Mouse (Mus musculus) c-Kit-positive CD71-negative TER-119-negative erythroid progenitor cells, embryonic 14.5 days (primary cell): ENCODE measurements around the gene Usp2.

Source experiments
- DNase-seq: peaks from one replicate; pipeline ENCODE4 v3.0.0-alpha.2; 2013; ENCODE audit warnings: low read depth

The Usp2 gene

DNA sequence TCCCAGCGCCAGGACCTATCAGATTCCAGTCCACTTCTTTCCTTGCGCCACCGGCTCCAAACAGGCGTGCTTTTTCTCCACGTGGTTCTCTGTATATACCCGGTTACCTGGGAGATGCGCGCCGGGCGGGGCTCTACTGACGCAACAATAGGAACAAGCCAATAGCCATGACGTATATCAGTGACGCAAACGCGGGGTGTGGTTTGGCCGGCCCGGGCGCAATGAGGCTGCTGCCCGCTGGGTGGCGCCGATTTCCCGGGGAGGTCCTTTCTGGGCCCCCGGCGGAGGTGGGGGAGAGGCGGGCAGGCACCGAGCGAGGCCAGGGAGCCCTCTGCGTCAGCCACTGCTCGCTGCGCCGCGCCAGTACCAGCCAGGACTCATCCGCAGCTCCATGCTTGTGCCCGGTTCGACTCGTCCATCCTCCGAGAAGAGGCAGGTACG is at the start of gene Usp2:
Gene Usp2, plus strand, starts transcription at position 237 of the 441 bp plus-strand sequence.
- peak; percentile 97 for DNase-seq

DNA sequence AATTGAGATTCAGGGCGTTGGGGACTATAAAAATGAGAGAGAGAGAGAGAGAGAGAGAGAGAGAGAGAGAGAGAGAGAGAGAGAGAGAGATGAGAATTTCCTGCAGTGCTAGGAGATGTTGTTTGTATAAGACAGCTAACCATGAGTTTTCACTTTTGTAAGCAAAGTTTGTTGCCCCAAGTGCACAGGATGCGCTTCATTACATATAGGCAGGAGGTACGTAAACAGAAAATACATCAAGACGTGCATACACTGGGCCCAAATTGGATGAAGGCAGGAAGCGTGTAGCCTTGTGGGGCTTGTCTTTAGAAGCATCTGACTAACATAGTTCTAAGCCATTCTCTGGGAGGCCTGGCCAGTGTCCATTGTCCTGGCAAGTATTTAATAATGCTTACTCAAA is 49.0 kb upstream of the Usp2 start:
- DNase-seq: no peak

DNA sequence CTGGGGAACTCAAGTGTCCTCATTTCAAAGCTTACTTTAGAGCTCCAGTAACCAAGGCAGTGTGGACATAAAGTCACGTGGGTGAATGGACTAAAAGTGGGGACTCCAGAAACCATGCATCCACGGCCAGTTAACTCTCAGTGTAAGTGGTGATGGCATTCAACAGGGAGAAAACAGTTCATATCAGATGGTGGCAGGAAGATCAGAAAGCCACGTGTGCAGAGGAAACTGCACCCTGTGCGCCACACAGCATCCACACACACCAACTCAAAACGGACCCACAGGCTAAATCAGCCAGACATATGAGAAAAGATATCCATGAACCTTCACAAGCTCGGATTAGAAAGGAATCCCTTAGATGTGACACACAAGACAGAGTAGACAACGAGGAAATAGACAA is 46.8 kb upstream of the Usp2 start:
- no peak for DNase-seq

DNA sequence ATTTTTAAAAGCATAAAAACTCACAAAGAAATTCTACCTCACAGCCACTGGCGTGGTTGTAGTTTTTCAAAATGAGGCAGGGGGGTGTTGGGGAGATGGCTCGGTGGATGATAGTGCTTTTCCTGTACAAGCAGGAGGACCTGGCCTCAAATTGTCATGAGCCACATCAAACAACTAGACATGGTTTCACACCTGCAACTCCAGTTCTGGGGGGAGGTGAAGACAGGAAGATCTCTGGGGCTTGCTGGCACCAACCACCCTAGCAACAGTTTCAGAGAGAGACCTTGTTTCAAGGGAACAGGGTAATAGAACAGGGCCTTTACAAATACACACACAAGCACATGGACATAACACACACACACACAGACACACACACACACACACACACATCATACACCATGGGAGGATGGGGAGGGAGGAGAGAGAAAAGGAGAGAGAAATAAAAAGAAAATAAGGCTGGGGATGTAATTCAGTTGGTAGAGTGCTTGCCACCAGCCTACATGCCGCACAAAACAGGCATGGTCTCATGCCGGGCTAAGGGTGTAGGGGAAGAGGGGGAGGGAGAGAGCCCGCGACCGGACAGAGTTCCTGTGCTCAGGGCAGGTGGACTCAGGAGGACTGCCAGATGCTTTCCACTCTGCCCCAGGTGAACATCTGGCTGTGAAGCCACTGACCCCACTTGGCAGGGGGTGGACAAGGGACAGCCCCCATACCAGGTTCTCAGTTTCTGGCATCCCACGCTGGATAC is 44.5 kb upstream of the Usp2 start:
- no peak for DNase-seq

DNA sequence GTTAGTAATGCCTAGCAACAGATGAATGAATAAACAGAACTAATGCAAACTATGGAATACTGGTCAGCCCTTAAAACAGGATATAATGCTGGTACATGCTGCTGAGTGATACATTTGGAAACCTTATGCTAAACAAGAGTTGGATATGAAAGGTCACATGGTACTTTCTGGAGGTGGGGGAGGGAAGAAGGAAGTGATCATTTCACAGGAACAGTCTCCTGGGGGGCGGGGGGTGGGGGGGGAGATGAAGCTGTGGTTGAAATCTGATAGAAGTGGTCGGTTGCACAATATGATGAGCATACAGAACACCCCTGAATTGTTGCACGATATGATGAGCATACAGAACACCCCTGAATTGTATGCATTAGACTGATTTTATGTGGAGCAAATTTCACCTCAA is 42.7 kb upstream of the Usp2 start:
- no peak for DNase-seq

DNA sequence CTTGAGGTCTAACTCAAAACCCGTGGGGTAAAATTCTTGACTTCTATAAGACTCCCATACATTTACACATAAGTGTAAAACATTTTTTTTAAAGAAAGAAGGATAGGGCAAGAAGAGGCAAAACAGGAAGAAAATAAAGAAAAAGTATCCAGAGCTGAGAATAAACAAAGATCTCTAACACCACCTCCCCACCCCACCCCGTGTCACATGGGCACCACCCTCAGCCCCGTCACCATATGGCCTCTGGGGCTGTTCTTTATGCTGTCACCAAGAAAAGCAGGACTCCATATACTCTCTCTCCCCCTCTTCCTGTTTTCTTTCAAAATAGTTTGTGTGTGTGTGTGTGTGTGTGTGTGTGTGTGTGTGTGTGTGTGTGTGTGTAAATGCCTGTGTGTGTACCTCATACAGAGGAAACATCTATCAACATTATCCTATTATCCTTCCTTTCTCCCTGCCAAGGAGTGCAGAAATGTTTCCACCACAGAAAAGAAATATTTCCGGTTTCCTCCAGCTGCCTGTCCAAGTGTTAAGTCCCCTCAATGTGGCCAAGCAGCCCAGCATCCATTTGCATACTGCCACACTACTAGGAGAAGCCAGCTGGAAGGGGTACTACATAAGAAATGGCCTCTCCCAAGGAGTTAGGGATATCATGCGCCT is 37.1 kb upstream of the Usp2 start:
- DNase-seq: no peak

DNA sequence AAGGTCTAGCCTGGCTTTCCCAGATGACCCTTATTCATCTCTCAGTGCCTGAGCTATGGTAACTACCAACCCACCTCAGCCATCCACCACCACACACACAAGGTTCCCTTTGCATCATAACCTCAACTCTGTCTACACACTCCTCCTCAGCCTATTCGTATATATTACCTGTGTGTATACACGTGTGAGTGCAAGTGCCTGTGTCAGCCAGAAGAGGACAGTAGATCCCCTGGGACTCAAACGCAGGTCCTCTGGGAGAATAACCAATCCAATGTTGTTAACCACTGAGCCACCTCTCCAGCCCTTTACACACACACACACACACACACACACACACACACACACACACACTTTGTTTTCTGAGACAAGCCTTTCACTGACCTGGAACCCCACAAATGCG is 36.2 kb upstream of the Usp2 start:
- no peak for DNase-seq

DNA sequence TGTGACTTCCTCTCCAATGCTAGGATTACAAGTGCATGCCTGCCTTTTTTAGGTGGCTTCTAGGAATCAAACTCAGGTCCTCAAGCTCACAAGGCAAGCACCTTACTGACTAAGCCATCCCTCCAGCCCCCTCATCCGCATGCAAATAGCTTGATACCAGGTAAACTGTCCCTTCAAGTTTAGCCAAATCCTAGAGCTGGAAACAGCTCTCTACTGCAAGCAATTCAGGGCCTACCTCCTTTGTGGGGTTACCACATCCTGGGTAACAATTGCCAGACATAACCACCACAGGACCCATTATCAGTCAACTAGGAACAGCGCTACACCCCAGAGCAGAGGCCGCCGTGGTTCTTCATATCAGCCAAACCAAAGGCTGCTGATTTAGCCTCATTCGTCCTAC is 35.7 kb upstream of the Usp2 start:
- no peak for DNase-seq

DNA sequence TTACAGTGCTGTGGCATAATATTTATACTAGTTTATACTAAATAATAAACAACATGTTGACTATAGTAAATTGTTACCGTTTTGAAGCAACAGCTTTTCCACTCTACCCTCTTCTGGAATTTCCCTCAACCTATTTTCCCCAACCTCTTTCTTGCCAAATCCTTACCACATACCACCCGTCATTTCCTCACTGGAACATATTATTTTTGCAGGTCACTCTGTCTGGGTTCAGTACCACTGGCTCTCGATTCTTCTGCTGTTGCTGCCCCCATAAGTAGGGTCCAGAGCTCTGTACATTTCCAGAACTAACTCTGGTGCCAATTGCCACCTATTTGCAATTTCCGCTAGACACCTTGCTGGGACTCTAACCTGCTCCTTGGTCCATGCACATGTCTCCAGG is 34.9 kb upstream of the Usp2 start:
- no peak for DNase-seq

DNA sequence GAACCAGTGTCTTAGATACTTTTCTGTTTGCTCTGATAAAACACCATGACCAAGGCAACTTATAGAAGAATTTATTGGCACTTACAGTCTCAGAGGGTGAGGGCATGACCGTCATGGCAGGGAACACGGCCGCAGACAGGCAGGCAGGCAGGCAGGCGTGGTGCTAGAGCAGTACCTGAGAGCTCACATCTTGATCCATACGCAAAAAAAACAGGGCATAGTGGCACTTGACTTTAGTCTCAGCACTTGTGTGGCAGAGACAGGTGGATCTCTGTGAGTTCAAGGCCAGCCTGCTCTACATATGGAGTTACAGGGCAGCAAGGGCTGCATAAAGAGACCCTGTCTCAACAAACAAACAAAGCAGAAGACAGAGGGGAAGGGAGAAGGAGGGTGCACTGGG is 33.5 kb upstream of the Usp2 start:
- DNase-seq: no peak

DNA sequence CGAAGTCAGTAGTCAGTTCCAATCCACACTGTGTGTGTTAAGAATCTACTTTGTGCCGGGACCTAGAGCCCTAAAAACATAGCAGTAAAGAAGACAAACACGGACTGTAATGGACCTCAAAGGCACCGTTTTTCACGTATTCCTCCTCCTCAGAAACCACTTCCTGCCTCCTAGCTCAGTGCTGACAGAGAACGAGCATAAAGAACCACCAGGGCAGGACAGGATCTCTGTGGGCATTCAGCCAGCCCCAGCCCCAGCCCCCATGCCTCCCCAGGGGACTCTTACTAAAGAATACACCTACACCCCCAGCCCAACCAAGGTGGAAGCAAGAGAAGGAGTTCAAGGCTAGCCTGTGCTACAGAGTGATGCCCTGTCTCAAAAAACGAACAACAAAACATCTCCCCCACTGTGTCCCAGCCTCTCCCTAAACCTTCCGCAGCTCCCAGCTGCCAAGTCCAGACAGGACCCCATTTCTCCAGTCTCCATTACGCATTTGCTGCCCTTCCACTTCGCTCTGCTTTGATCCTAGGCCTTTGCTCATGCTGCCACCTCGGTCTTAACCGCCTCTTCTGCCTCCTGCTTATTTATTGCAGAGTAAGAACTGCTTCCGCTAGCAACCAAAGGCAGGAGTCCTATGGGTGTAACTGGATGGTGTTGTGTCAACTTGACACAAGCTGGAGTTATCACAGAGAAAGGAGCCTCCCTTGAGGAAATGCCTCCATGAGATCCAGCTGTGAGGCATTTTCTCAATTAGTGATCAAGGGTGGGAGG is 32.7 kb upstream of the Usp2 start:
- no peak for DNase-seq

DNA sequence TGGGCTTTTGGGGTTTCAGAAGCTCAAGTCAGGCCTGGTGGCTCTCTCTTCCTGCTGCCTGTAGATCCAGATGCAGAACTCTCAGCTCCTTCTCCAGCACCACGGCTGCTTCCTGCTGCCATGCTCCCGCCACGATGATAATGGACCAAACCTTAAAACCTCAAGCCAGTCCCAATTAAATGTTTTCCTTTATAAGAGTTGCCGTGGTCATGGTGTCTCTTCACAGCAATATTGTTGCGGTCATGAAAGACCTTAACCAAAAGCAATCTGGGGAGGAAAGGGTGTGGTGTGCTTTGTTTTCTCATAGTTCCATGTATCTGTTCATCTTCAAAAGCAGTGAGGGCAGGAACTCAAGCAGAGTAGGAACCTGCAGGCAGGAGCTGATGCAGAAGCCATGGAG is 29.7 kb upstream of the Usp2 start:
- no peak for DNase-seq

DNA sequence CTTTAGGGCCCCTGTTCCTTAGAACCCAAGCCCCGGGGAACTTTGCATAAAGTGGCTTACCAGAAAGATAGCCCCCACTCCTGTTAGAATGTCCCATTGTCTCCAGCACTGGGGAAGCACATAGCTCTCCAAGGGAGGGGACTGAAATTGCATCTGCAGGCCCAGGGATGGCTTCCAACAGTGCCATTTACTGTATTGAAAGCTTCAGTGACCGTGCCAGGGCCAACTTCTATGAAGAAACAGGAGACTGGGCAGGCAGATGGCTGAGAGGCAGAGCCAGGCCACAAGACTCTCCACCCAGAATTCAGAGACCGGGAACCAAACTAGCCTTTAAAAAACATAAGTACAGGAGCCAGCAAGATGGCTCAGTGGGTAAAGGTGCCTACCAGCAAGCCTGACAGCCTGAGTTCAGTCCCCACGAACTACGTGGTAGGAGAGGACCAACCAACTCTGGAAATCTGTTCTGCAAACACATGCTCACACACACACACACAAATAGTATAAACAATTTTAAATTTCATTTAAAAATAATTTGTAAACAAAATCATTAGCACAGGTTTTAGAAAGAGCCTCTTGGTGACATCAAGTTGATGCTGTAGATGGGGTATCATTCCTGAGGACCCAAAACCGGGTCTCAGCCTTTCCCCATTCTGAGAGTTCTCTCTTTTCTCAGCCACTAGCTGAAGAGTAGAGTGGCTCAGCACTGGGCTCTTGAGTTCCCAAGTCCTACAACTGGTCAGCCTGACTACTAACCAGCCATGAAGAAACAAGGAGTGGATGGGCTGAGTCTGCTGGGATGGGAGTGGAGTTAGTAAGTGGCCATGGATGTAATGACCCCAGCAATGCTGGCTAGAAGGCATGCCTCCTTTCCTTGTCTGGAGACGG is 25.1 kb upstream of the Usp2 start:
- no peak for DNase-seq

DNA sequence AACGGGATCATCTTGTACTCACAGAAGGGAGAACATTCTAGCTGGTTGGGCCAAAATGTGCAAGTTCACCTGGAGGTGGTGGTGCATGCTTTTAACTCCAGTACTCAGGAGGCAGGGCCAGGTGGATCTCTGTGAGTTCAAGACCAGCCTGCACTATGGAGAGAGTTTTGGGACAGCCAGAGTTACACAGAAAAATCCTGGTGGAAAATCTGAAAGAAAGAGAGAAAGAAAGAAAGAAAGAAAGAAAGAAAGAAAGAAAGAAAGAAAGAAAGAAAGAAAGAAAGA is 24.5 kb upstream of the Usp2 start:
- no peak for DNase-seq

DNA sequence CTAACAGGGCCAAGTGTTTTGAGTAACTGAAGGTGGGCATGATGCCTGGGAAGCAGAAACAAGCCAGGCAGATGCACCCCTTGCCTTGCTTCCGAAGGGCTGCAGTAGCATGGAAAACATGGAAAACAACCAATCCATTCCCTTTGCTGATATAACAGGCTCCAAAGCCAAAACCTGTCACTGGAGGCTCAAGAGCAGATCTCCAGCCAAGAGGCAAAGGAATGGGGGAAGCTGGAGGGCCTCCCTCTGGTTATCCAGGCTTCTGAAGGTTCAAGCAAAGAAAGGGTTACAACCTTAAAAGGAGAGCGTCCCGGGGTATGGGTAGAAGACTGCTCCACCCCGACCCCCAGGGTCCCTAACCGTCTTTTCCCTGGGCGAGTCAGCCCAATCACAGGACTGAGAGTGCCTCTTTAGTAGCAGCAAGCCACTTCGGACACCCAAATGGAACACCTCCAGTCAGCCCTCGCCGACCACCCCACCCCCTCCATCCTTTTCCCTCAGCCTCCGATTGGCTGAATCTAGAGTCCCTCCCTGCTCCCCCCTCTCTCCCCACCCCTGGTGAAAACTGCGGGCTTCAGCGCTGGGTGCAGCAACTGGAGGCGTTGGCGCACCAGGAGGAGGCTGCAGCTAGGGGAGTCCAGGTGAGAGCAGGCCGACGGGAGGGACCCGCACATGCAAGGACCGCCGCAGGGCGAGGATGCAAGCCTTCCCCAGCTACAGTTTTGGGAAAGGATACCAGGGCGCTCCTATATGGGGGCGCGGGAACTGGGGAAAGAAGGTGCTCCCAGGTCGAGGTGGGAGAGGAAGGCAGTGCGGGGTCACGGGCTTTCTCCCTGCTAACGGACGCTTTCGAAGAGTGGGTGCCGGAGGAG is 23.7 kb upstream of the Usp2 start, which contains the start of gene Thy1:
Gene Thy1, plus strand, starts transcription at position 549 of the 872 bp plus-strand sequence.
- no peak for DNase-seq

DNA sequence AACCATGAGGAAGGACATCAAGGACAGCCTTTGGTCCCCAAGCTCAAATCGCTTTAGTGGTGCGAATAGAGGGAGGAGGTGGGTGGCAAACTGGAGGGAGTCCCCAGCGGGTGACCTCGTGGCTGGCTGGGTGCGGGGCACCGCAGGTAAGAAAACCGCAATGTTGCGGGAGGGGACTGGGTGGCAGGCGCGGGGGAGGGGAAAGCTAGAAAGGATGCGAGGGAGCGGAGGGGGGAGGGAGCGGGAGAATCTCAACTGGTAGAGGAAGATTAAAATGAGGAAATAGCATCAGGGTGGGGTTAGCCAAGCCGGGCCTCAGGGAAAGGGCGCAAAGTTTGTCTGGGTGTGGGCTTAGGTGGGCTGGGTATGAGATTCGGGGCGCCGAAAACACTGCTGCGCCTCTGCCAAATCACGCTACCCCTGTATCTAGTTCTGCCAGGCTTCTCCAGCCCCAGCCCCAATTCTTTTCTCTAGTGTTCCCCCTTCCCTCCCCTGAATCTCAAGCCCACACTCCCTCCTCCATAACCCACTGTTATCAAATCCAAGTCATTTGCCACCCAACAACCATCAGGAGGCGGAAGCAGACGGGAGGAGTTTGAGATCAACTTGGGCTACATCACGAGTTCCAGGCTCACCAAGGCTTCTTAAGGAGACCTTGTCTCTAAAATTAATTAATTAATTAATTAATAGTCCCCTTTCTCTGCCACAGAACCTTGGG is 23.0 kb upstream of the Usp2 start:
- DNase-seq: no peak

DNA sequence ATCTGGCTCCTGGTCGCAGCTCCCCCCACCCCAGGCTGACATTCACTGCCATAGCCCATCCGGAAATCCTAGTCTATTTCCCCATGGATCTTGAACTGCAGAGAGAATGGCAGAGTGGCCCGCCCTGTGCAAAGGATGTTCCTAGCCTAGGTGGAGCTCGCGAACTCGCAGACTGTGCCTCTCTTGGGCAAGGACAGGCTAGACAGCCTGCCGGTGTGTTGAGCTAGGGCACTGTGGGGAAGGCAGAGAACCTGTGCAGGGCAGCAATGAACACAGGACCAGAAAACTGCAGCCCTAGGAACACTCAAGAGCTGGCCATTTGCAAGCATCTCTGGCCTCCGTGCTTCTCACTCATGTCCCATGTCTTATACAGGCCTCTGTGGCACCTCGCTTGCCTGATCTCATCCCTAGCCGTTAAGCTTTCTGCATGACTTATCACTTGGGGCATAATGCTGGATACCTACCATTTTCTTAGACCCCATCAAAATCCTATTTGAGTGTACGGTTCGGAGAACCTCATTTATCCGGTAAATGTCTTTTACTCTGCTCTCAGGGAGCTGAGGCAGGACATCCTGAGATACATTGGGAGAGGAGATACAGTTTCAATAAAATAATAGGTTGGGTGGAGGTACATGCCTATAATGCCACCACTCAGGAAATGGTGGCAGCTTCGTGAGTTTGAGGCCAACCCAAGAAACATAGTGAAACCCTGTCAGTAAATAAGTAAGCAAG is 22.2 kb upstream of the Usp2 start:
- DNase-seq: no peak

DNA sequence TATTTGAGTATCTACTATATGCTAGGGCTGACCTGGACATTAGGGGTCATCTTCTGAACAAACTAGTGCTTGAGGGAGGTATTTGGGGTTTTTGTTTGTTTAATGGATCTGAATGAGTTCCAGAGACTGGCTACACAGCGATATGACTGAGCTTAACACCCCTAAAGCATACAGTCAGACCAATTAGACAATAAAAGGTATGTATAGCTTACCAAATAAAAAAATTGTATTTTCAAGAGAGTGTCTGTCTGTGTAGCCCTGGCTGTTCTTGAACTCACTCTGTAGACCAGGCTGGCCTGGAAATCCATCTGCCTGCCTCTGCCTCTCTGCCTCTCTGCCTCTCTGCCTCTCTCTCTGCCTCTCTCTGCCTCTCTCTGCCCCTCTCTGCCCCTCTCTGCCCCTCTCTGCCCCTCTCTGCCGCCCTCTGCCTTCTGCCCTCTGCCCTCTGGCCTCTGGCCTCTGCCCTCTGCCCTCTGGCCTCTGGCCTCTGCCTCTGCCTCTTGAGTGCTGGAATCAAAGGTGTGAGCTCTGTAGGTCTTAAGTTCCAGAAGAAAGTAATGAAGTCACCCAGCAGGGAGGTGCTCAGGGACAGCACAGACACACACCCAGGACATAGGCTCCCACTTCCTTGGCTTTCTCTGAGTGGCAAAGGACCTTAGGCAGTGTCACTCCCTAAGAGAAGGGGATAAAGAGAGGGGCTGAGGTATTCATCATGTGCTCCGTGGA is 21.5 kb upstream of the Usp2 start:
- DNase-seq: no peak

DNA sequence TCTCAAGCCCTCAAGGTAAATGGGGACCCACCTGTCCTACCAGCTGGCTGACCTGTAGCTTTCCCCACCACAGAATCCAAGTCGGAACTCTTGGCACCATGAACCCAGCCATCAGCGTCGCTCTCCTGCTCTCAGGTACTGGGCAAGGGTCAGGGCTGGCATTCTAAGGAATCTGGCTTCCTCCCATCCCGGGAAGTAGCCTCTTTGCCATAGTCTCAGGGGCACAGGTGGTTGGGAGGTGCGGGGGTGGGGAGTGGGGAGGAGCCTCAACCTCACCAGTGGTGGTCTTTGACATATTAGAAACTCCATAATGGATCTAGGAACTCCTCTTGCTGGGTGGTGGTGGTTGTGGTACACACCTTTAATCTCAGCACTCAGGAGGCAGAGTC is 20.9 kb upstream of the Usp2 start:
- no peak for DNase-seq
